In the genomic region with DNA sequence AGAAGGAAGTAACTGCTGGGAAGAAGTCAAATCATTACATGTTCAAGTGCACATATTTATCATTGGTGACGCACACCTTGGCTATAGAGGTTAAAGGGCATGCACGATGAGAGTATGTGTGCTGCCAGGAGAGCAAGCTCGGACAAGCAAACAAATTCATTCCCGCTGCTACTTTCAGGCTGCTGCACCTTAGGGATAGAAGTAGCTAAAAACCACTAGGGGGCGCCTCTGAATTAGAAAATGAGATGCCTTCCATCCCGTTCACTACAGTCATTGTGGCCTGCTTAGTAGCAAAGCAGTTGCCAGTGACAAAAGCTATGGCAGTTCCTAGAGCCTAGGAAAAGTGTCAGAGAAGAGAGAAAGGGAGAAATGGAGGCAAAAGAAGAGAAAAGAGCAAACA, we compare ENCODE assay signal across 7 mouse cellular contexts. TPM values are rescaled to one million over a fixed set of nuclear protein-coding genes. Genes with fewer than 3 reads are reported as not detected.
DNase-seq lines count a peak whose midpoint lies in the region; ATAC-seq lines count a peak whose summit lies in the region.

No protein-coding gene starts in this region.

- peak; percentile 81 for DNase-seq in R1 (ENCODE audit: low read depth, low spot score)
- DNase-seq in layer of hippocampus, adult 9-11 months, result peak; percentile 69
- peak; percentile 81 for DNase-seq in lung, postnatal 10 days
- peak; percentile 48 for DNase-seq in right cerebral cortex, postnatal 14 days

- H3K4me2 ChIP-seq in forebrain, embryonic 13.5 days, result no peak overlapping the region
- H3K4me2 ChIP-seq in hindbrain, embryonic 12.5 days (replicated peaks), result no peak overlapping the region

- no peaks in the 10 kb centered on the region for H3K9me3 ChIP-seq in forebrain, embryonic 13.5 days (replicated peaks)
- no peaks in the 10 kb centered on the region for H3K9me3 ChIP-seq in hindbrain, embryonic 12.5 days (replicated peaks)

- H3K4me3 ChIP-seq in forebrain, embryonic 13.5 days, result no peak overlapping the region
- no peak overlapping the region for H3K4me3 ChIP-seq in hindbrain, embryonic 12.5 days

- WGBS in forebrain, embryonic 13.5 days, result 7% methylated on average over 6 of the region's 6 CpGs
- 13% methylated on average over 6 of the region's 6 CpGs for WGBS in hindbrain, embryonic 12.5 days

- H3K4me1 ChIP-seq in forebrain, embryonic 13.5 days, result peaks cover 5% of the 10 kb centered on the region
- no peaks in the 10 kb centered on the region for H3K4me1 ChIP-seq in hindbrain, embryonic 12.5 days

- no peak overlapping the region for H3K27ac ChIP-seq in forebrain, embryonic 13.5 days
- H3K27ac ChIP-seq in hindbrain, embryonic 12.5 days, result no peak overlapping the region

- H3K9ac ChIP-seq in forebrain, embryonic 13.5 days, result no peak overlapping the region
- no peak overlapping the region for H3K9ac ChIP-seq in hindbrain, embryonic 12.5 days

- H3K36me3 ChIP-seq in forebrain, embryonic 13.5 days (ENCODE audit: poor library complexity, severe bottlenecking), result no peaks in the 10 kb centered on the region
- H3K36me3 ChIP-seq in hindbrain, embryonic 12.5 days, result no peaks in the 10 kb centered on the region

- ATAC-seq in cerebellum, adult (ENCODE audit: insufficient number of reproducible peaks, low FRiP score, low TSS enrichment), result peak; percentile 74; the same call in 1 of the 2 replicates
- peak; percentile 78 for ATAC-seq in forebrain, embryonic 13.5 days
- 0 out of 2 replicates have a peak, but pooled peaks have one; percentile 43 for ATAC-seq in hindbrain, embryonic 12.5 days (ENCODE audit: low FRiP score)

- no peaks in the 10 kb centered on the region for H3K27me3 ChIP-seq in forebrain, embryonic 13.5 days
- no peaks in the 10 kb centered on the region for H3K27me3 ChIP-seq in hindbrain, embryonic 12.5 days

RNA-seq across cellular contexts. Expression of gene Rad51b, which starts 50.6 kb away (rescaled TPM):
- polyA plus RNA-seq in forebrain, embryonic 13.5 days (2015; fragmentation: Nextera tagmentation; extraction: Ambion mirVana), result 5.7 and 6.2 TPM in 2 replicates
- 4.3 and 5.2 TPM in 2 replicates for polyA plus RNA-seq in hindbrain, embryonic 12.5 days (2016; fragmentation: Nextera tagmentation; extraction: Ambion mirVana)

RNA-seq across cellular contexts. Expression of gene Zfyve26, which starts 51.5 kb away (rescaled TPM):
- polyA plus RNA-seq in forebrain, embryonic 13.5 days (2015; fragmentation: Nextera tagmentation; extraction: Ambion mirVana), result 12.8 and 13.4 TPM in 2 replicates
- 15.0 and 15.8 TPM in 2 replicates for polyA plus RNA-seq in hindbrain, embryonic 12.5 days (2016; fragmentation: Nextera tagmentation; extraction: Ambion mirVana)
